Mouse (Mus musculus) embryonic facial prominence, embryonic 10.5 days (tissue): ENCODE measurements around the gene Selenon. TPM values are rescaled to one million over a fixed set of nuclear protein-coding genes. Genes with fewer than 3 reads are reported as not detected.
A peak's percentile ranks its signal among the peaks of the same experiment; 100 is the strongest.

ENCODE experiments used
- DNase-seq: peaks from one replicate; pipeline ENCODE4 v3.0.0-alpha.2; 2017; ENCODE audit warnings: low spot score
- H3K27ac ChIP-seq: fragments of 300-500 bp; sonication (generic); replicated peaks from 2 replicates; pipeline ENCODE4 v1.5.1; 2016; ENCODE audit warnings: mild to moderate bottlenecking
- H3K27me3 ChIP-seq: fragments of 300-500 bp; sonication (generic); replicated peaks from 2 replicates; pipeline ENCODE4 v1.6.1; 2016; ENCODE audit warnings: low read depth, mild to moderate bottlenecking; ENCODE audit not compliant: poor library complexity, severe bottlenecking
- H3K36me3 ChIP-seq: fragments of 300-500 bp; sonication (generic); replicated peaks from 2 replicates; pipeline ENCODE4 v1.6.1; 2016; ENCODE audit warnings: mild to moderate bottlenecking, moderate library complexity
- H3K4me1 ChIP-seq: fragments of 300-500 bp; sonication (generic); 2 replicates; pipeline ENCODE4 v1.6.1; 2016
- H3K4me3 ChIP-seq: fragments of 300-500 bp; sonication (generic); 2 replicates; pipeline ENCODE4 v1.5.1; 2016; ENCODE audit warnings: mild to moderate bottlenecking, moderate library complexity
- H3K9me3 ChIP-seq: fragments of 300-500 bp; sonication (generic); 2 replicates; pipeline ENCODE4 v1.6.1; 2016; ENCODE audit warnings: mild to moderate bottlenecking
- WGBS: fragments of 180-500 bp; shearing (Covaris S2); methylation state at CpG from one replicate; pipeline ENCODE4 v1.1.7; 2016; 5-methylcytosine and 5-hydroxymethylcytosine counted together
- polyA plus RNA-seq: library from polyadenylated mRNA; unstranded; fragments of >200 nt; fragmentation: Nextera tagmentation; extraction: Ambion mirVana; gene quantifications from 2 replicates; pipeline ENCODE4 v1.2.1, GENCODE M21; 2016

Selenon gene
- polyA plus RNA-seq, 1 experiment from 2014 or later: 9.5 TPM

- Histone ChIP-seq H3K4me3 (no peak overlapping the region), H3K36me3 (no peaks in the 10 kb centered on the region), H3K4me1 (peaks cover 21% of the 10 kb centered on the region), H3K27ac (no peak overlapping the region), H3K27me3 (no peaks in the 10 kb centered on the region), H3K9me3 (no peaks in the 10 kb centered on the region)
- no peak for DNase-seq
- 85% methylated on average over 9 of the region's 9 CpGs for WGBS
These were observed 36.3 kb upstream of the Selenon start for GRCm38 (mm10) chr4:134588287-134588686.

DNA sequence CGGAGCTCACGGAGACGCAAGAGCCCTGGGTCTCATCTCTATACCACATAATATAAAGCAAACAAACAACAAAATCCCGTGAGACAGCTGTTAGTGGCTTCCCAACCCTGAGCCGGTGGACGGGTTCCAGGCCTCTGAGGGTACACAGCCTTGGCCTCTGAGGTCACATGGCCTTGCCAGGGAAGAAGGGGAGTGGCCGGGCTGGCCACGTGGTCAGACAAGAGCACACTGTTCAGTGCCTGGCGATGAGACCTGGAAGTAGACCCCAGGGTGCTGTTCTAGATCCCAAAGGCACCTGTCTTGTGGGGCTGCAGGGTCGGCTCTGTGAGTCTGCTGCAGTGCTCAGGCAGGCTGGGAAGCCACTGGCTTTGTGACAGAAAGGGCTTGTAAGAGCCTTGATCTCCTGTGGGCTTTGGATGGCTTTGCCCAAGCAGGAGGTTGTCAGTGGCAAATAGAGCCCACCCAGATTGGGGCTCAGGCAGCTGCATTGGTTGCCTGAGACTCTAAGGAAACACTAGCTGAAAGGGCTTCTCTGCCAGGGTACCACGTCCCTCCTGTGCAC is 35.8 kb upstream of the Selenon start:
- Histone ChIP-seq H3K36me3 (no peaks in the 10 kb centered on the region), H3K27ac (no peak overlapping the region)
- DNase-seq: no peak

DNA sequence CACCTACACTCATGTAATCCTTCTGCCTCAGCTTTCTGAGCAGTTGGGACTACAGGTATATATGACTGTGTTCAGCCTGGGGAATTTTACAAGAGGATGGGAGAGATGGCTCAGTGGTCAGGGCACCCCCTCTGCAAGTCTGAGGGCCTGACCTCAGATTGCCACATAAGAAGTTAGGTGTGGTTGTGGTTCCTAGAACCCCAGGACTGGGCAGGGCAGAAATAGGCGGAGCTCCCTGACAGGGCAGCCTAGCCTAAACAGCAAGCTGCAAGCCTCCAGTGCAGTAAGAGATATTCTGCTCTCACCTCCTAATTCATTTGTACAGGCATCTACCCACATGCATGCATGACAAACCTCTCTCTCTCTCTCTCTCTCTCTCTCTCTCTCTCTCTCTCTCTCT is 34.7 kb upstream of the Selenon start:
- DNase-seq: no peak
- H3K4me1 ChIP-seq: peaks cover 19% of the 10 kb centered on the region
- H3K36me3 ChIP-seq: no peaks in the 10 kb centered on the region
- H3K4me3 ChIP-seq: no peak overlapping the region
- H3K27me3 ChIP-seq: no peaks in the 10 kb centered on the region
- 94% methylated on average over 1 of the region's 1 CpGs for WGBS
- H3K9me3 ChIP-seq: no peaks in the 10 kb centered on the region
- no peak overlapping the region for H3K27ac ChIP-seq

More for the DNA sequence above, 35.8 kb upstream of the Selenon start:
- Histone ChIP-seq H3K4me3 (no peak overlapping the region), H3K4me1 (peaks cover 21% of the 10 kb centered on the region), H3K27me3 (no peaks in the 10 kb centered on the region), H3K9me3 (no peaks in the 10 kb centered on the region)
- 58% methylated on average over 11 of the region's 11 CpGs for WGBS

- H3K36me3 ChIP-seq: no peaks in the 10 kb centered on the region
- no peaks in the 10 kb centered on the region; the same call in 1 of the 2 replicates for H3K27me3 ChIP-seq
- no peaks in the 10 kb centered on the region for H3K9me3 ChIP-seq
- no peak overlapping the region for H3K27ac ChIP-seq
- WGBS: 91% methylated on average over 7 of the region's 7 CpGs
- DNase-seq: no peak
- peaks cover 18% of the 10 kb centered on the region for H3K4me1 ChIP-seq
- no peak overlapping the region for H3K4me3 ChIP-seq
These were observed 34.2 kb upstream of the Selenon start for GRCm38 (mm10) chr4:134586126-134586525.

DNA sequence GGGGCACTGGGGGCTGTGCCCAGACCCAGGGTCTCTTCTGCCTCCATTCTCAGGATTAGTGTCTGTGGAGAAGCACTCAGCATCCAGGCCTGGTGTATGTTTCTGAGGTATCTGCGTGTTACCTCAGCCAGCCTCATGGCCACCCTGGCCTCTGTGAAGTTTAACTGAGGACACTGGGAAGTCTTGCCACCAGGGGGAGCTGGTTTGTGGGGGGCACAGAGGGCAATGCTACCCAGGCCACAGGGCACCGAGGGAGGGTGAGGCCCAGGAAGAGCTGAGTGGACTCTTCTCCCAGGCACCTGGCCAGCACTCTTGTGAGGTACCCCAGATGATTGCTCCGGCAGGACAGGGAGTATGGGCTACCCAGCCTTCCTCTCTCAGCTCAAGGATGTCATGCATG is 31.5 kb upstream of the Selenon start:
- H3K36me3 ChIP-seq: no peaks in the 10 kb centered on the region

GRCm38 (mm10) chr4:134581365-134581764 is 29.4 kb upstream of the Selenon start:
- DNase-seq: no peak
- WGBS: 69% methylated on average over 8 of the region's 8 CpGs
- Histone ChIP-seq H3K9me3 (no peaks in the 10 kb centered on the region), H3K27me3 (peaks cover 19% of the 10 kb centered on the region), H3K27ac (peak overlapping the region; percentile 40), H3K36me3 (no peaks in the 10 kb centered on the region), H3K4me1 (peaks cover 39% of the 10 kb centered on the region), H3K4me3 (no peak overlapping the region)

More for the DNA sequence above, 31.5 kb upstream of the Selenon start:
- WGBS: 72% methylated on average over 3 of the region's 3 CpGs
- no peaks in the 10 kb centered on the region for H3K9me3 ChIP-seq
- H3K4me3 ChIP-seq: no peak overlapping the region
- no peak overlapping the region; the same call in 1 of the 2 replicates for H3K27ac ChIP-seq
- peaks cover 16% of the 10 kb centered on the region for H3K27me3 ChIP-seq
- peaks cover 41% of the 10 kb centered on the region for H3K4me1 ChIP-seq
- no peak for DNase-seq

GRCm38 (mm10) chr4:134580351-134581148 is 28.6 kb upstream of the Selenon start:
- WGBS: 74% methylated on average over 15 of the region's 15 CpGs
- H3K4me3 ChIP-seq: no peak overlapping the region
- H3K9me3 ChIP-seq: no peaks in the 10 kb centered on the region
- peaks cover 19% of the 10 kb centered on the region for H3K27me3 ChIP-seq
- H3K36me3 ChIP-seq: no peaks in the 10 kb centered on the region
- no peak for DNase-seq
- peaks cover 44% of the 10 kb centered on the region for H3K4me1 ChIP-seq
- H3K27ac ChIP-seq: no peak overlapping the region; the same call in 1 of the 2 replicates

GRCm38 (mm10) chr4:134579620-134580019 is 27.7 kb upstream of the Selenon start:
- H3K9me3 ChIP-seq: no peaks in the 10 kb centered on the region
- 0 out of 2 replicates have a peak overlapping the region, but pooled peaks have one; percentile 22 for H3K4me3 ChIP-seq
- no peaks in the 10 kb centered on the region for H3K36me3 ChIP-seq
- 29% methylated on average over 5 of the region's 5 CpGs for WGBS
- peak; percentile 27 for DNase-seq
- H3K27me3 ChIP-seq: peaks cover 19% of the 10 kb centered on the region
- H3K27ac ChIP-seq: no peak overlapping the region
- H3K4me1 ChIP-seq: peaks cover 49% of the 10 kb centered on the region

DNA sequence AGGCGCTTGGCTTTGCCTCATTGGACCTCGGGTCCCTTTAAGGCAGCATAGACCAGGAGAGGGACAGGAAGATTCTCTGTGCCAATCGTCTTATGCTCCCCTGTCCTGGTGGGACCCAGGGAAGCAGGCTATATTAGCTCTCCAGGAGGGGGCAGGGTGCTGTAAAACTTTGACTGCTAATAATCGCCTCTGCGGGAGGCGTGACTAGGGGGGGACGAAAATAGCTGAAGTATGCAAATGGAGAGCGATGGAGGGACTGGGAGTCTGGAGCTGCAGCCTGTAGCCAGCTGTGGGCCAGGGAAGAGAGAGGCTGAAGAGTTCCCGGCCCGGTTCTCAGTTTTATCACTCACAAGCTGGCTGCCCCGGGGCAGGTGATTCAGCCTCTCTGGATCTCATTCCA is 27.2 kb upstream of the Selenon start:
- Histone ChIP-seq H3K27ac (peak overlapping the region; percentile 59; the same call in 1 of the 2 replicates), H3K36me3 (no peaks in the 10 kb centered on the region), H3K27me3 (peaks cover 19% of the 10 kb centered on the region), H3K9me3 (no peaks in the 10 kb centered on the region), H3K4me1 (peaks cover 49% of the 10 kb centered on the region), H3K4me3 (0 out of 2 replicates have a peak overlapping the region, but pooled peaks have one; percentile 22)
- peak; percentile 21 for DNase-seq
- WGBS: 16% methylated on average over 11 of the region's 11 CpGs

- Histone ChIP-seq H3K27ac (0 out of 2 replicates have a peak overlapping the region, but pooled peaks have one; percentile 59), H3K27me3 (peaks cover 19% of the 10 kb centered on the region)
- WGBS: 70% methylated on average over 5 of the region's 5 CpGs
These were observed 26.4 kb upstream of the Selenon start for GRCm38 (mm10) chr4:134578407-134578806.

GRCm38 (mm10) chr4:134577281-134577680 is 25.3 kb upstream of the Selenon start:
- Histone ChIP-seq H3K4me1 (peaks cover 52% of the 10 kb centered on the region), H3K36me3 (no peaks in the 10 kb centered on the region), H3K27ac (no peak overlapping the region), H3K4me3 (no peak overlapping the region), H3K27me3 (peaks cover 19% of the 10 kb centered on the region), H3K9me3 (no peaks in the 10 kb centered on the region)
- WGBS: 85% methylated on average over 2 of the region's 2 CpGs
- DNase-seq: no peak

More at GRCm38 (mm10) chr4:134578407-134578806, 26.4 kb upstream of the Selenon start:
- H3K36me3 ChIP-seq: no peaks in the 10 kb centered on the region
- no peak for DNase-seq
- no peaks in the 10 kb centered on the region for H3K9me3 ChIP-seq
- no peak overlapping the region for H3K4me3 ChIP-seq
- H3K4me1 ChIP-seq: peaks cover 49% of the 10 kb centered on the region

GRCm38 (mm10) chr4:134575486-134575885 is 23.5 kb upstream of the Selenon start:
- Histone ChIP-seq H3K4me3 (no peak overlapping the region), H3K27ac (no peak overlapping the region), H3K27me3 (peaks cover 15% of the 10 kb centered on the region), H3K4me1 (peaks cover 40% of the 10 kb centered on the region), H3K36me3 (no peaks in the 10 kb centered on the region), H3K9me3 (no peaks in the 10 kb centered on the region)
- WGBS: 56% methylated on average over 11 of the region's 11 CpGs
- no peak for DNase-seq
